Mouse (Mus musculus) forebrain, embryonic 16.5 days (tissue): ENCODE results near the gene Trarg1. TPM values are rescaled to one million over a fixed set of nuclear protein-coding genes. Genes with fewer than 3 reads are reported as not detected.

Experiments
- ATAC-seq: fragments of 200-750 bp; cut with Nextera tagmentation; 2 replicates; pipeline ENCODE4 v1.8.0; 2017; ENCODE audit warnings: mild to moderate bottlenecking, moderate library complexity
- H3K27ac ChIP-seq: fragments of 300-500 bp; sonication (generic); 2 replicates; pipeline ENCODE4 v1.5.1; 2014; ENCODE audit warnings: low read length, control low read depth
- H3K27me3 ChIP-seq: fragments of 300-500 bp; sonication (generic); replicated peaks from 2 replicates; pipeline ENCODE4 v1.6.1; 2014; ENCODE audit warnings: low read length; ENCODE audit not compliant: control insufficient read depth, insufficient read depth
- H3K36me3 ChIP-seq: fragments of 300-500 bp; sonication (generic); 2 replicates; pipeline ENCODE4 v1.6.1; 2014; ENCODE audit not compliant: control insufficient read depth, insufficient read depth
- H3K4me1 ChIP-seq: fragments of 300-500 bp; sonication (generic); replicated peaks from 2 replicates; pipeline ENCODE4 v1.6.1; 2014; ENCODE audit warnings: low read length; ENCODE audit not compliant: control insufficient read depth, insufficient read depth
- H3K4me2 ChIP-seq: fragments of 300-500 bp; sonication (generic); 2 replicates; pipeline ENCODE4 v1.6.1; 2014; ENCODE audit warnings: mild to moderate bottlenecking, low read length, control low read depth
- H3K4me3 ChIP-seq: fragments of 300-500 bp; sonication (generic); replicated peaks from 2 replicates; pipeline ENCODE4 v1.5.1; 2014; ENCODE audit warnings: mild to moderate bottlenecking, low read length, control low read depth
- H3K9ac ChIP-seq: fragments of 300-500 bp; sonication (generic); replicated peaks from 2 replicates; pipeline ENCODE4 v1.6.1; 2014; ENCODE audit warnings: low read depth, low read length, control low read depth
- H3K9me3 ChIP-seq: fragments of 300-500 bp; sonication (generic); 2 replicates; pipeline ENCODE4 v1.6.1; 2016; ENCODE audit warnings: low read length; ENCODE audit not compliant: control insufficient read depth
- WGBS: fragments of 180-500 bp; shearing (Covaris S2); extraction: QIAGEN DNeasy Blood & Tissue Kit; methylation state at CpG from one replicate; pipeline ENCODE4 v1.1.7; 2014; 5-methylcytosine and 5-hydroxymethylcytosine counted together
- polyA plus RNA-seq: library from polyadenylated mRNA; unstranded; fragments of >200 nt; fragmentation: Nextera tagmentation; extraction: Ambion mirVana; gene quantifications from 2 replicates; pipeline ENCODE4 v1.2.1, GENCODE M21; 2015

Gene Trarg1
- polyA plus RNA-seq, 1 experiment from 2014 or later, result 0.27 TPM

- no peak overlapping the region for H3K4me3 ChIP-seq
- 91% methylated on average over 3 of the region's 3 CpGs for WGBS
- H3K36me3 ChIP-seq, result no peaks in the 10 kb centered on the region
- no peak overlapping the region for H3K4me2 ChIP-seq
- H3K27me3 ChIP-seq, result no peaks in the 10 kb centered on the region
- H3K9ac ChIP-seq, result no peak overlapping the region
- 0 out of 2 replicates have a peak, but pooled peaks cover 4% of the 10 kb centered on the region for H3K9me3 ChIP-seq
- no peak overlapping the region for H3K27ac ChIP-seq
- H3K4me1 ChIP-seq, result 0 out of 2 replicates have a peak, but pooled peaks cover 4% of the 10 kb centered on the region
- no peak for ATAC-seq
These were observed 28.0 kb downstream of the Trarg1 start for GRCm38 (mm10) chr11:76707656-76708055.

GRCm38 (mm10) chr11:76708066-76708465 lies 28.5 kb downstream of the Trarg1 start:
- H3K4me3 ChIP-seq, result no peak overlapping the region
- no peak overlapping the region for H3K27ac ChIP-seq
- 95% methylated on average over 1 of the region's 1 CpGs for WGBS
- H3K36me3 ChIP-seq, result no peaks in the 10 kb centered on the region
- H3K4me1 ChIP-seq, result 0 out of 2 replicates have a peak, but pooled peaks cover 4% of the 10 kb centered on the region
- H3K4me2 ChIP-seq, result no peak overlapping the region
- no peaks in the 10 kb centered on the region for H3K27me3 ChIP-seq
- ATAC-seq, result no peak
- 0 out of 2 replicates have a peak, but pooled peaks cover 4% of the 10 kb centered on the region for H3K9me3 ChIP-seq
- H3K9ac ChIP-seq, result no peak overlapping the region

GRCm38 (mm10) chr11:76708881-76709280 lies 29.3 kb downstream of the Trarg1 start:
- ATAC-seq, result no peak
- Histone ChIP-seq H3K4me3 (no peak overlapping the region), H3K4me1 (0 out of 2 replicates have a peak, but pooled peaks cover 4% of the 10 kb centered on the region), H3K27me3 (no peaks in the 10 kb centered on the region), H3K9me3 (0 out of 2 replicates have a peak, but pooled peaks cover 4% of the 10 kb centered on the region), H3K9ac (no peak overlapping the region), H3K36me3 (no peaks in the 10 kb centered on the region), H3K27ac (no peak overlapping the region), H3K4me2 (no peak overlapping the region)
- WGBS, result 56% methylated on average over 1 of the region's 1 CpGs

GRCm38 (mm10) chr11:76709625-76710452 lies 30.2 kb downstream of the Trarg1 start:
- H3K4me2 ChIP-seq, result no peak overlapping the region
- 16% methylated on average over 13 of the region's 17 CpGs for WGBS

GRCm38 (mm10) chr11:76717000-76717399 lies 37.4 kb downstream of the Trarg1 start:
- Histone ChIP-seq H3K27ac (no peak overlapping the region), H3K36me3 (no peaks in the 10 kb centered on the region), H3K9ac (no peak overlapping the region), H3K4me3 (no peak overlapping the region), H3K9me3 (no peaks in the 10 kb centered on the region), H3K4me2 (no peak overlapping the region), H3K4me1 (no peaks in the 10 kb centered on the region), H3K27me3 (no peaks in the 10 kb centered on the region)
- whole genome bisulfite sequencing, result 79% methylated on average over 4 of the region's 4 CpGs
- no peak for ATAC-seq

More at GRCm38 (mm10) chr11:76709625-76710452, 30.2 kb downstream of the Trarg1 start:
- Histone ChIP-seq H3K4me3 (no peak overlapping the region), H3K9ac (no peak overlapping the region), H3K4me1 (0 out of 2 replicates have a peak, but pooled peaks cover 4% of the 10 kb centered on the region), H3K36me3 (no peaks in the 10 kb centered on the region), H3K9me3 (0 out of 2 replicates have a peak, but pooled peaks cover 4% of the 10 kb centered on the region), H3K27me3 (no peaks in the 10 kb centered on the region), H3K27ac (no peak overlapping the region)
- ATAC-seq, result no peak

- no peaks in the 10 kb centered on the region for H3K27me3 ChIP-seq
- H3K9me3 ChIP-seq, result no peaks in the 10 kb centered on the region
- no peak overlapping the region for H3K9ac ChIP-seq
- H3K27ac ChIP-seq, result no peak overlapping the region
- H3K4me3 ChIP-seq, result no peak overlapping the region
- H3K36me3 ChIP-seq, result no peaks in the 10 kb centered on the region; the same call in 1 of the 2 replicates
- WGBS, result 83% methylated on average over 8 of the region's 8 CpGs
- H3K4me1 ChIP-seq, result no peaks in the 10 kb centered on the region
- no peak overlapping the region for H3K4me2 ChIP-seq
- ATAC-seq, result no peak
These were observed 44.3 kb downstream of the Trarg1 start for GRCm38 (mm10) chr11:76723911-76724310.

- Histone ChIP-seq H3K9ac (no peak overlapping the region), H3K27ac (no peak overlapping the region), H3K9me3 (no peaks in the 10 kb centered on the region), H3K4me1 (no peaks in the 10 kb centered on the region), H3K4me3 (no peak overlapping the region), H3K36me3 (peaks cover 20% of the 10 kb centered on the region), H3K27me3 (no peaks in the 10 kb centered on the region), H3K4me2 (no peak overlapping the region)
- WGBS, result 77% methylated on average over 11 of the region's 11 CpGs
- no peak for ATAC-seq
These were observed 48.5 kb downstream of the Trarg1 start for GRCm38 (mm10) chr11:76728093-76728492.

GRCm38 (mm10) chr11:76730650-76731049 lies 51.0 kb downstream of the Trarg1 start:
- Histone ChIP-seq H3K9ac (no peak overlapping the region), H3K9me3 (no peaks in the 10 kb centered on the region), H3K36me3 (peaks cover 20% of the 10 kb centered on the region), H3K4me2 (no peak overlapping the region), H3K27me3 (no peaks in the 10 kb centered on the region), H3K4me3 (no peak overlapping the region), H3K27ac (no peak overlapping the region), H3K4me1 (no peaks in the 10 kb centered on the region)
- ATAC-seq, result no peak
- 95% methylated on average over 3 of the region's 3 CpGs for WGBS

GRCm38 (mm10) chr11:76734560-76734959 lies 55.0 kb downstream of the Trarg1 start:
- peaks cover 16% of the 10 kb centered on the region for H3K36me3 ChIP-seq
- no peaks in the 10 kb centered on the region for H3K27me3 ChIP-seq
- H3K9me3 ChIP-seq, result no peaks in the 10 kb centered on the region
- H3K4me2 ChIP-seq, result no peak overlapping the region
- no peaks in the 10 kb centered on the region for H3K4me1 ChIP-seq
- no peak overlapping the region for H3K4me3 ChIP-seq
- no peak overlapping the region for H3K27ac ChIP-seq
- ATAC-seq, result no peak
- WGBS, result 67% methylated on average over 3 of the region's 3 CpGs
- H3K9ac ChIP-seq, result no peak overlapping the region
